Mouse (Mus musculus): Measurements from ENCODE around the gene Gpr137.

- TF ChIP-seq E2F4 (IDR thresholded peaks at IDR 0.05; ENCODE audit: insufficient read depth) (no peak), POLR2A (IDR thresholded peaks at IDR 0.05; ENCODE audit: insufficient read length, low read depth) (no peak)
Observed at GRCm38 (mm10) chr19:6916496-6916895, 25.8 kb downstream of the Gpr137 start.

All from myocyte (in vitro differentiated cells).